Mouse (Mus musculus) liver, adult (tissue): ENCODE results near the gene Keap1.

ENCODE experiments used
- GATA4 ChIP-seq: IDR thresholded peaks from 2 replicates; pipeline ENCODE4 v1.6.1; 2014; ENCODE audit warnings: mild to moderate bottlenecking, low read length; ENCODE audit not compliant: insufficient replicate concordance

The Keap1 gene

GRCm38 (mm10) chr9:21194787-21195493, 44.2 kb downstream of the Keap1 start:
- TF ChIP-seq GATA4 = no peak

DNA sequence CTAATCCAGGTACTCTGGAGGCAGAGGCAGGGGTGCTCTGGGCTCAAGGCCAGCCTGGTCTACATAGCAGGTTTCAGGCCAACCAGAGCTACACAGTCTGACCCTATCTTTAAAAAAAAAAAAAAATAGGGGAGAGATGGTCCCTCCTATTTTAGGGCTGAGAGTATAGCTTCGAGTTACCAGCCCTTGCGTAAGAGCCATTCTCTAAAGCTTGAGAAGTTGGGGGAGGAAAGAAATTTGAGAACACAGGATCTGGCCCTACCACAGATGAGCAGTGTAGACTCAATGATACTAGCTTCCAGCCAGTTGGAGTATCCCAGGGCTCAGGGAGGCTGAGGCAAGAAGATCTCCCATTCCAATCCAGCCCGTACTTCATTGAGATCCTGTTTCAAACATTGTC, 45.4 kb downstream of the Keap1 start:
- no peak for TF ChIP-seq GATA4

GRCm38 (mm10) chr9:21190670-21191069, 48.5 kb downstream of the Keap1 start:
- no peak for TF ChIP-seq GATA4

GRCm38 (mm10) chr9:21189905-21190304, 49.3 kb downstream of the Keap1 start:
- TF ChIP-seq GATA4 = no peak

GRCm38 (mm10) chr9:21185436-21185835, 53.7 kb downstream of the Keap1 start:
- TF ChIP-seq GATA4 = no peak

- no peak for TF ChIP-seq GATA4
These were observed 54.4 kb downstream of the Keap1 start for GRCm38 (mm10) chr9:21184733-21185132.

- no peak for TF ChIP-seq GATA4
These were observed 55.2 kb downstream of the Keap1 start for GRCm38 (mm10) chr9:21183905-21184413.

DNA sequence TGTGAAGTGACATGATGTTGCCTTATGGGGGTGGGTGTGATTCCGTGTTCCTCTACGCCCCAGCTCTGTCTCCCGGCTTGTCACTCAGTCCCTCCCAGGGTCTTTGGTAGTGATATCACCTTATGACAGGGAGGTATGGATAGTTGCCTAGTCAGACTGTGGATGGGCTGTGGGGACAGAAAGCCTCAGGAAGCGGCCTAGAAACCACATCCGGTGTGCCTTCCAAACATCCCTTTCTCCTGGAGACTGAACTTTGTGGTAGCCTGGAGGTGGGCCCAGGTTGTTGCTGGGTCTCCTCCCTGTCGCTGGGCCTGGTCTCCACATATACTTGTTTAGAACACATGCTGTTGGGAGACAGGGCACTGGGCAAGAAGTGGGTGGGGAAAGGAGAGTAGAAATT, 55.7 kb downstream of the Keap1 start:
- no peak for TF ChIP-seq GATA4

- TF ChIP-seq GATA4 = no peak
These were observed 57.5 kb downstream of the Keap1 start for GRCm38 (mm10) chr9:21181421-21182220.

DNA sequence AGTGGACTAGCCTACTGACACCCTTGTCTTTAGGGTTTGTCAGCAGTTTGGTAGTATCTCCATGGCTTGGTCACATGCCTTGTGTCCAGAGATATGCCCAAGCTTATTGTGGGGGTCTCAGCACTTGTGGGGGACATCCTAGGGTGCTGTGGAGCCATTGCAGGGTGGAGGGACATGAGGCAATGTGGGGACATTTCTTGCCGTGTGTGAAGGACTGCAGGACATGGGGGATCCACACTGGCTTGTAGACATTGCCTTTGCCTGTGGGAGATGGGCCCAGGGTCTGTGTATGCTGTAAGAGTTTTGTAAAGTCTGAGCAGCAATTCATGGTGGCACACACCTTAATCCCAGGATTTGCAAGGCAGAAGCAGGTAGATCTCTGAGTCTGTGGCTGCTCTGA, 58.3 kb downstream of the Keap1 start:
- no peak for TF ChIP-seq GATA4

DNA sequence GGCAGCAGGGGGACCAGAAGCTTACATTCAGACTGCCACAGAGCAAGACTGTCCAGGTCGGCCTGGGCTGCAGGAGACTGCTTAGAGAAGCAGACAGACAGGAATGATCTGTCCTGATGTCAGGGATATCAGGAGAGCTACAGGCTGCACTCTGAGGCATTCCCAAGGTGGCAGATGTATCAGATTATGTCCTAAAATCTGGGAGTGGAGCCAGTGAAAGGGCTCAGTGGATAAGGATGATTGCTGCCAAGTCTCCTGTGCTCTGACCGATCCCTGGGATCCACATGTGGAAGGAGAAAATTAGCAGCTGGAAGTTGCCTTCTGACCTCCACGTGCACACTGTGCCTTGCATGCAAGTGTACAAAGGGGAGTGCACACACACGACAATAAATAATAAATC, 58.8 kb downstream of the Keap1 start:
- TF ChIP-seq GATA4 = no peak
